ENCODE assay signal across 9 mouse cellular contexts in the genomic region with DNA sequence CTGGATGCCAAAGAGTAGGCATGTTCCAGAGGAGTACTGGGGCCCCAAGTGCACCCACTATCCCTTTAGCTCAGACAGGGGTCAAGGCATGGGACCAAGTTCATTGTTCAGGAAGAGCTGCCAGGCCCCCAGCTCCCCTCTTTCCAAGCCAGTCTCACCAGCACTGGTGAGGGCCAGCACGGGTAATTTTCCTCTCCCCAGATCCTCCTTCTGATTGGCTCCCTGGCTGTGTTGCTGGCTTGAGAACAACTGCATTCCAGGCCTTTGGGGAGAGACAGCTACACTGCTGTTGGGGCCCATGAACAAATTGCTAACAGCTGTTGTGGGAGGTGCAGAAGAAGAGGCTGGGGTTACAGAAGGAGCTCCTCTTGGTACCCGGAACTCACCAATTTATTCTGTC. TPM values are rescaled to one million over a fixed set of nuclear protein-coding genes. Genes with fewer than 3 reads are reported as not detected.
DNase-seq lines count a peak whose midpoint lies in the region; ATAC-seq and TF ChIP-seq lines count a peak whose summit lies in the region.
"Had no signal": no experiment of that assay in that cellular context is flagged by ENCODE, and none has a peak within 500 bp of the region (broad histone marks: within the 10 kb centered on the region; RNA-seq: fewer than 3 reads in every experiment).

No protein-coding gene starts in this region.

- H3K4me1 ChIP-seq in forebrain, postnatal 0 days (ENCODE audit: insufficient read depth), result no peaks in the 10 kb centered on the region
- H3K4me1 ChIP-seq in forebrain, embryonic 14.5 days (ENCODE audit: control insufficient read depth, insufficient read depth, low read length), result peaks cover 3% of the 10 kb centered on the region; the same call in 1 of the 2 replicates
- H3K4me1 ChIP-seq in kidney, embryonic 16.5 days (ENCODE audit: insufficient read depth, low read length), result peaks cover 50% of the 10 kb centered on the region
- H3K4me1 ChIP-seq in forebrain, embryonic 15.5 days, result 0 out of 2 replicates have a peak, but pooled peaks cover 4% of the 10 kb centered on the region

- H3K9me3 ChIP-seq in forebrain, postnatal 0 days (ENCODE audit: low read length), result no peaks in the 10 kb centered on the region
- H3K9me3 ChIP-seq in forebrain, embryonic 14.5 days (replicated peaks; ENCODE audit: control insufficient read depth, low read length), result no peaks in the 10 kb centered on the region
- no peaks in the 10 kb centered on the region for H3K9me3 ChIP-seq in kidney, embryonic 16.5 days (ENCODE audit: low read length)
- no peaks in the 10 kb centered on the region for H3K9me3 ChIP-seq in forebrain, embryonic 15.5 days

- no peaks in the 10 kb centered on the region for H3K27me3 ChIP-seq in forebrain, postnatal 0 days (ENCODE audit: insufficient read depth, low read length)
- no peaks in the 10 kb centered on the region for H3K27me3 ChIP-seq in forebrain, embryonic 14.5 days (replicated peaks; ENCODE audit: control insufficient read depth, insufficient read depth, low read length)
- H3K27me3 ChIP-seq in kidney, embryonic 16.5 days (ENCODE audit: insufficient read depth, low read length), result no peaks in the 10 kb centered on the region
- no peaks in the 10 kb centered on the region for H3K27me3 ChIP-seq in myocyte (ENCODE audit: control insufficient read depth, insufficient read depth, insufficient read length)
- H3K27me3 ChIP-seq in forebrain, embryonic 15.5 days, result no peaks in the 10 kb centered on the region
- H3K27me3 ChIP-seq: CH12.LX had no signal

- no peak for TF ChIP-seq CTCF in forebrain, postnatal 0 days (IDR thresholded peaks at IDR 0.05; ENCODE audit: low read depth)

- no peak for TF ChIP-seq POLR2A in myocyte (IDR thresholded peaks at IDR 0.05; ENCODE audit: insufficient read length, low read depth)

- H3ac ChIP-seq in myocyte (ENCODE audit: control insufficient read depth, insufficient read length), result no peak overlapping the region

- 35% methylated on average over 2 of the region's 2 CpGs for WGBS in forebrain, postnatal 0 days
- WGBS in forebrain, embryonic 14.5 days, result 36% methylated on average over 2 of the region's 2 CpGs
- 15% methylated on average over 2 of the region's 2 CpGs for WGBS in kidney, embryonic 16.5 days
- 44% methylated on average over 2 of the region's 2 CpGs for WGBS in forebrain, embryonic 15.5 days

- H3K9ac ChIP-seq in forebrain, postnatal 0 days, result no peak overlapping the region
- no peak overlapping the region for H3K9ac ChIP-seq in forebrain, embryonic 14.5 days (ENCODE audit: low read length)
- H3K9ac ChIP-seq in kidney, embryonic 16.5 days (replicated peaks; ENCODE audit: low read length), result no peak overlapping the region
- H3K9ac ChIP-seq in forebrain, embryonic 15.5 days (replicated peaks), result no peak overlapping the region

- no peak overlapping the region for H3K27ac ChIP-seq in forebrain, postnatal 0 days (ENCODE audit: low read depth, low read length)
- no peak overlapping the region for H3K27ac ChIP-seq in forebrain, embryonic 14.5 days (ENCODE audit: low read depth, low read length)
- H3K27ac ChIP-seq in kidney, embryonic 16.5 days (ENCODE audit: low read length), result peak overlapping the region; percentile 80
- H3K27ac ChIP-seq in forebrain, embryonic 15.5 days (replicated peaks), result no peak overlapping the region

- no peaks in the 10 kb centered on the region for H3K36me3 ChIP-seq in forebrain, postnatal 0 days (ENCODE audit: insufficient read depth)
- H3K36me3 ChIP-seq in forebrain, embryonic 14.5 days (ENCODE audit: control insufficient read depth, insufficient read depth, low read length), result no peaks in the 10 kb centered on the region
- no peaks in the 10 kb centered on the region for H3K36me3 ChIP-seq in kidney, embryonic 16.5 days (ENCODE audit: insufficient read depth, low read length)
- no peaks in the 10 kb centered on the region for H3K36me3 ChIP-seq in myocyte (ENCODE audit: control insufficient read depth, insufficient read depth)
- H3K36me3 ChIP-seq in forebrain, embryonic 15.5 days, result no peaks in the 10 kb centered on the region

- peaks cover 28% of the 10 kb centered on the region for H3K79me2 ChIP-seq in myocyte (ENCODE audit: control insufficient read depth, insufficient read depth)

- DNase-seq in forebrain, postnatal 0 days, result no peak
- no peak for DNase-seq in forebrain, embryonic 14.5 days (ENCODE audit: low spot score)
- peak; percentile 85 for DNase-seq in adipocyte (ENCODE audit: low spot score)
- DNase-seq in heart, adult 18-20 months, result peak; percentile 73 to 90
- DNase-seq in frontal cortex, adult 2 months (ENCODE audit: extremely low spot score in 1 of 2, low spot score in 1 of 2), result no peak

- ATAC-seq in forebrain, postnatal 0 days, result peak; percentile 25
- no peak for ATAC-seq in forebrain, embryonic 14.5 days
- peak; percentile 21; the same call in 1 of the 2 replicates for ATAC-seq in kidney, embryonic 16.5 days (ENCODE audit: low FRiP score, low TSS enrichment)
- ATAC-seq in forebrain, embryonic 15.5 days (replicated peaks), result no peak

- H3K4me3 ChIP-seq in forebrain, postnatal 0 days (ENCODE audit: low read depth, low read length), result no peak overlapping the region
- no peak overlapping the region for H3K4me3 ChIP-seq in forebrain, embryonic 14.5 days (ENCODE audit: low read depth, low read length)
- H3K4me3 ChIP-seq in kidney, embryonic 16.5 days (ENCODE audit: low read length), result no peak overlapping the region
- no peak overlapping the region for H3K4me3 ChIP-seq in myocyte
- no peak overlapping the region for H3K4me3 ChIP-seq in forebrain, embryonic 15.5 days

- H3K4me2 ChIP-seq in forebrain, postnatal 0 days (ENCODE audit: low read depth), result no peak overlapping the region
- no peak overlapping the region for H3K4me2 ChIP-seq in forebrain, embryonic 14.5 days (ENCODE audit: low read length)
- H3K4me2 ChIP-seq in kidney, embryonic 16.5 days (replicated peaks; ENCODE audit: low read depth, low read length), result no peak overlapping the region
- H3K4me2 ChIP-seq in myocyte (ENCODE audit: low read depth), result peak overlapping the region; percentile 87
- no peak overlapping the region for H3K4me2 ChIP-seq in forebrain, embryonic 15.5 days (replicated peaks)

TF ChIP-seq in myocyte, 11 proteins besides CTCF, POLR2A, EP300 and RAD21:
- TF ChIP-seq SRF (IDR thresholded peaks at IDR 0.05; ENCODE audit: control insufficient read depth, insufficient read length, low read depth) (no peak), TCF3 (IDR thresholded peaks at IDR 0.05; ENCODE audit: insufficient read length, low read depth) (peak; percentile 21), TCF12 (IDR thresholded peaks at IDR 0.05; ENCODE audit: insufficient read depth, poor library complexity, severe bottlenecking) (peak; percentile 80), MYOD1 (IDR thresholded peaks at IDR 0.05; ENCODE audit: control insufficient read depth in 1 of 3, insufficient read length in 2 of 3, low read depth in 2 of 3) (peak; percentile 87 to 91 (median 89)), REST (IDR thresholded peaks at IDR 0.05; ENCODE audit: insufficient read depth, insufficient read length) (no peak), MAX (IDR thresholded peaks at IDR 0.05; ENCODE audit: low read depth) (no peak), MYOG (IDR thresholded peaks at IDR 0.05; ENCODE audit: control insufficient read depth in 1 of 3, insufficient read depth in 1 of 3, insufficient read length in 2 of 3, low read depth in 2 of 3) (peak; percentile 20 to 86 (median 82))

RNA-seq across cellular contexts. Expression of gene Gsn, which starts 17.4 kb away (rescaled TPM):
- 24.3 and 30.3 TPM in 2 replicates for total RNA-seq in forebrain, postnatal 0 days (2014; rRNA removed)
- polyA plus RNA-seq in forebrain, postnatal 0 days (2015; fragmentation: Nextera tagmentation; extraction: Ambion mirVana), result 24.3 and 27.2 TPM in 2 replicates
- polyA plus RNA-seq in forebrain, embryonic 14.5 days (2014; fragmentation: Nextera tagmentation; extraction: Ambion mirVana), result 22.5 and 25.0 TPM in 2 replicates
- total RNA-seq in heart, adult 18-20 months (2021), result 100 to 1,000 TPM; 742 to 802 TPM
- 149 and 165 TPM in 2 replicates for polyA plus RNA-seq in kidney, embryonic 16.5 days (2015; fragmentation: Nextera tagmentation; extraction: Ambion mirVana)
- 282 TPM for polyA plus RNA-seq in myocyte (2012; fragmentation: generic; extraction: Trizol)
- 99.2 and 99.6 TPM in 2 replicates for polyA plus RNA-seq in frontal cortex, adult 2 months (2012; rRNA removed)
- 18.0 and 18.1 TPM in 2 replicates for polyA plus RNA-seq in forebrain, embryonic 15.5 days (2015; fragmentation: Nextera tagmentation; extraction: Ambion mirVana)

Comparison
In these comparisons a context has a peak if more than half of its experiments do, and no peak if none do; other contexts are left out.
1. ATAC-seq: peak in forebrain, postnatal 0 days (single experiment) and kidney, embryonic 16.5 days (single experiment); none in forebrain, embryonic 14.5 days (single experiment) and forebrain, embryonic 15.5 days (single experiment).
2. DNase-seq: peak in adipocyte (single experiment) and heart, adult 18-20 months (2 of 2); none in forebrain, postnatal 0 days (single experiment), forebrain, embryonic 14.5 days (single experiment) and frontal cortex, adult 2 months (0 of 2).